Mouse (Mus musculus) right cerebral cortex, postnatal 14 days (tissue): ENCODE measurements around the gene Prpsap2.
"Not testable (repeated sequence)": the region's sequence is repeated elsewhere in the genome, so short reads cannot be mapped to it uniquely, and the experiment has no call there.

ENCODE experiments used
- DNase-seq: peaks from one replicate; pipeline ENCODE4 v3.0.0; 2022

Gene Prpsap2

GRCm38 (mm10) chr11:61761584-61762407 lies at the start of gene Prpsap2:
TSS of gene Prpsap2 (minus strand) at chr11:61762088.
- DNase-seq, result peak; percentile 96

GRCm38 (mm10) chr11:61809793-61810192 lies 47.9 kb upstream of the Prpsap2 start:
- no peak for DNase-seq

- DNase-seq, result no peak
Observed at GRCm38 (mm10) chr11:61808551-61809117, 46.7 kb upstream of the Prpsap2 start.

- no peak for DNase-seq
Observed at GRCm38 (mm10) chr11:61793441-61793840, 31.6 kb upstream of the Prpsap2 start.

- no peak for DNase-seq
Observed at GRCm38 (mm10) chr11:61788550-61788949, 26.7 kb upstream of the Prpsap2 start.

- DNase-seq, result not testable (repeated sequence)
Observed at GRCm38 (mm10) chr11:61782526-61782925, 20.6 kb upstream of the Prpsap2 start.

- no peak for DNase-seq
Observed at GRCm38 (mm10) chr11:61774551-61775149, 12.8 kb upstream of the Prpsap2 start.

- DNase-seq, result no peak
Observed at GRCm38 (mm10) chr11:61760518-61760917, 1.4 kb downstream of the Prpsap2 start.

- no peak for DNase-seq
Observed at GRCm38 (mm10) chr11:61757151-61757550, 4.7 kb downstream of the Prpsap2 start.

GRCm38 (mm10) chr11:61751612-61752011 lies 10.3 kb downstream of the Prpsap2 start:
- DNase-seq, result no peak

GRCm38 (mm10) chr11:61747161-61747560 lies 14.7 kb downstream of the Prpsap2 start:
- no peak for DNase-seq

- DNase-seq, result no peak
Observed at GRCm38 (mm10) chr11:61745781-61746180, 16.1 kb downstream of the Prpsap2 start.

- no peak for DNase-seq
Observed at GRCm38 (mm10) chr11:61744460-61744859, 17.4 kb downstream of the Prpsap2 start.

- DNase-seq, result no peak
Observed at GRCm38 (mm10) chr11:61743768-61744167, 18.1 kb downstream of the Prpsap2 start.

GRCm38 (mm10) chr11:61740500-61740899 lies 21.4 kb downstream of the Prpsap2 start:
- no peak for DNase-seq

- no peak for DNase-seq
Observed at GRCm38 (mm10) chr11:61737290-61737689, 24.6 kb downstream of the Prpsap2 start.

- no peak for DNase-seq
Observed at GRCm38 (mm10) chr11:61732672-61733071, 29.2 kb downstream of the Prpsap2 start.

- DNase-seq, result no peak
Observed at GRCm38 (mm10) chr11:61728037-61728436, 33.9 kb downstream of the Prpsap2 start.

- no peak for DNase-seq
Observed at GRCm38 (mm10) chr11:61722077-61722476, 39.8 kb downstream of the Prpsap2 start.

GRCm38 (mm10) chr11:61720636-61721035 lies 41.3 kb downstream of the Prpsap2 start, which contains the start of gene Slc5a10:
TSS of gene Slc5a10 (minus strand) at chr11:61720826.
- no peak for DNase-seq

GRCm38 (mm10) chr11:61719826-61720225 lies 42.1 kb downstream of the Prpsap2 start:
- no peak for DNase-seq

GRCm38 (mm10) chr11:61719387-61719786 lies 42.5 kb downstream of the Prpsap2 start:
- DNase-seq, result no peak

GRCm38 (mm10) chr11:61717990-61718389 lies 43.9 kb downstream of the Prpsap2 start:
- no peak for DNase-seq

- DNase-seq, result no peak
Observed at GRCm38 (mm10) chr11:61715130-61715529, 46.8 kb downstream of the Prpsap2 start.
